In genomic region chr9:67813665-67814337, GRCm38 (mm10) we compare ENCODE assay signal across 10 mouse cellular contexts. TPM values are rescaled to one million over a fixed set of nuclear protein-coding genes. Genes with fewer than 3 reads are reported as not detected.
DNase-seq lines count a peak whose midpoint lies in the region; ATAC-seq and TF ChIP-seq lines count a peak whose summit lies in the region.
"Had no signal": no experiment of that assay in that cellular context is flagged by ENCODE, and none has a peak within 500 bp of the region (broad histone marks: within the 10 kb centered on the region; RNA-seq: fewer than 3 reads in every experiment).

No protein-coding gene starts in this region.

- DNase-seq in hindbrain, embryonic 11.5 days (ENCODE audit: low spot score), result peak; percentile 24
- no peak for DNase-seq in hindbrain, embryonic 14.5 days (ENCODE audit: low spot score)
- DNase-seq in gastrocnemius, adult 2 months, result peak; percentile 91
- DNase-seq in lung, adult 2 months, result peak; percentile 64
- peak; percentile 50 to 72 for DNase-seq in urinary bladder, postnatal 4 days (ENCODE audit: low spot score in 2 of 2)
- DNase-seq in left cerebral cortex, adult 18-20 months (ENCODE audit: low spot score in 2 of 2), result no peak
- DNase-seq in left cerebral cortex, postnatal 25 days (ENCODE audit: low spot score in 2 of 2), result no peak

- H3K4me2 ChIP-seq in hindbrain, embryonic 11.5 days (replicated peaks; ENCODE audit: low read depth, low read length), result no peak overlapping the region
- no peak overlapping the region for H3K4me2 ChIP-seq in hindbrain, embryonic 14.5 days (replicated peaks)

- no peak for ATAC-seq in hindbrain, embryonic 11.5 days (ENCODE audit: low FRiP score)
- no peak for ATAC-seq in hindbrain, embryonic 14.5 days (ENCODE audit: low FRiP score)
- peak; percentile 91 for ATAC-seq in inflammation-experienced regulatory T-cells, adult 6 months

- H3K4me1 ChIP-seq in hindbrain, embryonic 11.5 days (replicated peaks; ENCODE audit: control insufficient read depth, insufficient read depth, low read length), result no peaks in the 10 kb centered on the region
- H3K4me1 ChIP-seq in hindbrain, embryonic 14.5 days (replicated peaks; ENCODE audit: control insufficient read depth, insufficient read depth, low read length), result 0 out of 2 replicates have a peak, but pooled peaks cover 4% of the 10 kb centered on the region
- H3K4me1 ChIP-seq in lung, adult 2 months (ENCODE audit: control insufficient read depth, insufficient read depth, low read length), result no peaks in the 10 kb centered on the region

- TF ChIP-seq POLR2A in lung, adult 2 months (IDR thresholded peaks at IDR 0.05; ENCODE audit: borderline replicate concordance, extremely low read depth, low read depth, low read length), result no peak

- H3K9me3 ChIP-seq in hindbrain, embryonic 11.5 days (ENCODE audit: control insufficient read depth, low read length), result no peaks in the 10 kb centered on the region
- no peaks in the 10 kb centered on the region for H3K9me3 ChIP-seq in hindbrain, embryonic 14.5 days (ENCODE audit: control insufficient read depth, low read length)

- no peak overlapping the region for H3K27ac ChIP-seq in hindbrain, embryonic 11.5 days (ENCODE audit: low read depth, low read length)
- H3K27ac ChIP-seq in hindbrain, embryonic 14.5 days, result no peak overlapping the region
- peak overlapping the region; percentile 90 for H3K27ac ChIP-seq in gastrocnemius, adult 2 months
- H3K27ac ChIP-seq: liver, embryonic 14.5 days had no signal

- no peaks in the 10 kb centered on the region for H3K27me3 ChIP-seq in hindbrain, embryonic 11.5 days (ENCODE audit: control insufficient read depth, insufficient read depth, low read length)
- no peaks in the 10 kb centered on the region for H3K27me3 ChIP-seq in hindbrain, embryonic 14.5 days (ENCODE audit: control insufficient read depth, insufficient read depth, low read length)

- no peak overlapping the region for H3K9ac ChIP-seq in hindbrain, embryonic 11.5 days (ENCODE audit: low read depth, low read length)
- no peak overlapping the region for H3K9ac ChIP-seq in hindbrain, embryonic 14.5 days
- H3K9ac ChIP-seq: liver, embryonic 14.5 days had no signal

- 21% methylated on average over 8 of the region's 8 CpGs for WGBS in hindbrain, embryonic 11.5 days
- WGBS in hindbrain, embryonic 14.5 days, result 23% methylated on average over 8 of the region's 8 CpGs
- WGBS in lung, adult 2 months, result 5% methylated on average over 8 of the region's 8 CpGs

- no peak overlapping the region for H3K4me3 ChIP-seq in hindbrain, embryonic 11.5 days (ENCODE audit: low read depth, low read length)
- H3K4me3 ChIP-seq in hindbrain, embryonic 14.5 days (replicated peaks; ENCODE audit: low read length), result no peak overlapping the region
- peak overlapping the region; percentile 21 for H3K4me3 ChIP-seq in gastrocnemius, adult 2 months
- H3K4me3 ChIP-seq in lung, adult 2 months (replicated peaks; ENCODE audit: extremely low read depth, low read depth, low read length), result no peak overlapping the region

- TF ChIP-seq CTCF in gastrocnemius, adult 2 months (IDR thresholded peaks at IDR 0.05), result no peak
- no peak for TF ChIP-seq CTCF in lung, adult 2 months (IDR thresholded peaks at IDR 0.05; ENCODE audit: insufficient read depth, low read length)

- intact Hi-C loops in gastrocnemius, adult 2 months (cut with DNase I), result no loop called here
- intact Hi-C loops in left cerebral cortex, postnatal 25 days (cut with DNase I), result no loop called here

- H3K36me3 ChIP-seq in hindbrain, embryonic 11.5 days (ENCODE audit: control insufficient read depth, insufficient read depth, low read length), result no peaks in the 10 kb centered on the region
- H3K36me3 ChIP-seq in hindbrain, embryonic 14.5 days (replicated peaks; ENCODE audit: control insufficient read depth, insufficient read depth), result no peaks in the 10 kb centered on the region

RNA-seq across cellular contexts. Expression of gene C2cd4a, which starts 18.3 kb away (rescaled TPM):
- polyA plus RNA-seq in hindbrain, embryonic 11.5 days (2014; fragmentation: Nextera tagmentation; extraction: Ambion mirVana), result not detected in 2 replicates
- polyA plus RNA-seq in hindbrain, embryonic 14.5 days (2014; fragmentation: Nextera tagmentation; extraction: Ambion mirVana), result 0.41 and 0.64 TPM in 2 replicates
- not detected for total RNA-seq in gastrocnemius, adult 2 months (2021)
- polyA plus RNA-seq in inflammation-experienced regulatory T-cells, adult 6 months (2017; shearing (Covaris generic)), result not detected
- polyA plus RNA-seq in lung, adult 2 months (2012; rRNA removed), result 1.2 and 1.7 TPM in 2 replicates
- total RNA-seq in left cerebral cortex, adult 18-20 months (2021), result under 1 TPM in 1 of 2 experiments, not detected in 1; 0.35 TPM
- total RNA-seq in left cerebral cortex, postnatal 25 days (2021), result not detected
- total RNA-seq: ES-E14 had no signal

RNA-seq across cellular contexts. Expression of gene Vps13c, which starts 26.4 kb away (rescaled TPM):
- polyA plus RNA-seq in hindbrain, embryonic 11.5 days (2014; fragmentation: Nextera tagmentation; extraction: Ambion mirVana), result 8.8 and 14.7 TPM in 2 replicates
- polyA plus RNA-seq in hindbrain, embryonic 14.5 days (2014; fragmentation: Nextera tagmentation; extraction: Ambion mirVana), result 14.4 and 15.0 TPM in 2 replicates
- 10 to 100 TPM; 26.1 to 32.9 TPM for total RNA-seq in gastrocnemius, adult 2 months (2021)
- 10 to 100 TPM; 15.4 to 24.0 (median 19.5) TPM for polyA plus RNA-seq in inflammation-experienced regulatory T-cells, adult 6 months (2017; shearing (Covaris generic))
- polyA plus RNA-seq in lung, adult 2 months (2012; rRNA removed), result 6.1 and 9.1 TPM in 2 replicates
- 10 to 100 TPM; 76.8 to 81.1 TPM for total RNA-seq in left cerebral cortex, adult 18-20 months (2021)
- 10 to 100 TPM; 75.0 to 78.0 TPM for total RNA-seq in left cerebral cortex, postnatal 25 days (2021)

RNA-seq across cellular contexts. Expression of gene C2cd4b, which starts 54.6 kb away (rescaled TPM):
- polyA plus RNA-seq in hindbrain, embryonic 11.5 days (2014; fragmentation: Nextera tagmentation; extraction: Ambion mirVana), result 0.11 TPM in 1 of 2 replicates, not detected in the other
- 0.80 and 2.1 TPM in 2 replicates for polyA plus RNA-seq in hindbrain, embryonic 14.5 days (2014; fragmentation: Nextera tagmentation; extraction: Ambion mirVana)
- not detected for total RNA-seq in gastrocnemius, adult 2 months (2021)
- not detected for polyA plus RNA-seq in inflammation-experienced regulatory T-cells, adult 6 months (2017; shearing (Covaris generic))
- polyA plus RNA-seq in lung, adult 2 months (2012; rRNA removed), result 10.6 and 21.0 TPM in 2 replicates
- total RNA-seq in left cerebral cortex, adult 18-20 months (2021), result 1 to 10 TPM; 2.8 to 3.2 TPM
- total RNA-seq in left cerebral cortex, postnatal 25 days (2021), result 1 to 10 TPM; 2.3 to 5.6 TPM
- polyA plus RNA-seq: liver, embryonic 14.5 days had no signal

Comparison
In these comparisons a context has a peak if more than half of its experiments do, and no peak if none do; other contexts are left out.
1. DNase-seq: peak in hindbrain, embryonic 11.5 days (single experiment), gastrocnemius, adult 2 months (single experiment), lung, adult 2 months (single experiment) and urinary bladder, postnatal 4 days (2 of 2); none in hindbrain, embryonic 14.5 days (single experiment), left cerebral cortex, adult 18-20 months (0 of 2) and left cerebral cortex, postnatal 25 days (0 of 2).